Mouse (Mus musculus): ENCODE data around the gene Dusp9.

DNA sequence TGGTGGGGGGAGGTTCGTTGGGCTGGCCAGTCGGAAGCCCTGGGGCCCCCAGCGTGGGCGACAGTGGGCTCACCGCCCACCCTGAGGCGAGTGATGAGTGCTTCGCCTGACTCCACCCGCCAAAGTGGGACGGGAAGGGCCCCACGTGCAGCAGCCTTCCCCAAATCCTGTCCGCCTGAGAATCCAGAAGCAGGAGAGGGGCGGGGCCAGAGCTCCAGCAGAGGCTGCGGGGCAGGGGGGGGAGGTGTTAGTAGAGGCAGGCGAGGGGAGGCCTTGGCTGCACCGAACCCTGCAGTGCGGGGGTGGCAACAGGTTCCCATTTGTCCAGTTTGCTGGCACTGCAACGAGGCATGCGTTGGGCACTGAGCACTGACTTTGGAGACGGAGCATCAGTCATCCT lies 1.8 kb upstream of the Dusp9 start:
- TF ChIP-seq POLR2A (IDR thresholded peaks at IDR 0.05; ENCODE audit: extremely low read depth, insufficient read depth, low read length) (no peak), CTCF (IDR thresholded peaks at IDR 0.05; ENCODE audit: extremely low read depth, insufficient read depth, low read length) (no peak)

All from cortical plate, adult 2 months (tissue).